Mouse (Mus musculus): Measurements from ENCODE around the gene Usp8. TPM values are rescaled to one million over a fixed set of nuclear protein-coding genes. Genes with fewer than 3 reads are reported as not detected.

Usp8 gene
- polyA plus RNA-seq, 1 experiment from 2014 or later, result 41.5 TPM

DNA sequence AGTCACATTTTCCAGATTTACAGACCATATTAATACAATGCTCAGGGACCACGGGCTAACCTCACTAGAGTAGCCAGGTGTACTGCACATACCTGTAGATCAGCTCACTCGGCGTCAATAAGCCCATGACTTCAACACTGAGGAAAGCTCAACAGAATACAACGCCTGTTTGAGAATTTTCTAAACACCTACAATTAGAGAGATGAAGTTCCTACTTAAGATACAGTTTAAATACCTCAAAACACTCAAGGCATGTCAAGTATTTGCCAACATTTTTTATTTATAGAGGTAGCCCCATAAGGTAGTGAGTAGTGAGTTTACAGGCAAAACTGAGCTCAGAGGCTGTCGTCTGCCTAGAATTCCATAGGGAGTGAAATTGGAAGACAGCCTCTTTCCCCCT lies 36.3 kb downstream of the Usp8 start:
- Histone ChIP-seq H3K9ac (no peak overlapping the region), H3K4me1 (no peaks in the 10 kb centered on the region), H3K27ac (replicated peaks) (no peak overlapping the region), H3K9me3 (replicated peaks) (no peaks in the 10 kb centered on the region), H3K4me2 (replicated peaks) (no peak overlapping the region), H3K4me3 (replicated peaks) (no peak overlapping the region), H3K36me3 (peaks cover 50% of the 10 kb centered on the region), H3K27me3 (no peaks in the 10 kb centered on the region)
- no peak for ATAC-seq (ENCODE audit: insufficient number of reproducible peaks, low FRiP score, low TSS enrichment, low read depth)
- 79% methylated on average over 5 of the region's 5 CpGs for WGBS

DNA sequence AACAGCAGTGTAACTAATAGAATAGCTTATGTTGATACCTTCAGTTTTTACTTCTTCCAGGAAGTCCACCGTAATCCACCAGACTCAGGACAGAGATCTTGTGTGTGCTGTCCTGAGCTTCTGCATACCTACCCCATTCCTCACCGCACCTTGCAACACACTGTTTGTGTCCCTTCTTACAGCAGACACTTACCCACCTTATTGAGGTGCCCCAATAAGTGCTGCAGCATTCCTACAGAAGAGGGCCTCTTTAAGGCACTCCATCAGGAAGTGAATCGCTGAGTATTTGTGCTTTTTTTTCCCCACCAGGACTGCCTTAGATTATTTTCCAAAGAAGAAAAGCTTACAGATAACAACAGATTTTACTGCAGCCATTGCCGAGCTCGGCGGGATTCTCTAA lies 48.5 kb downstream of the Usp8 start:
- H3K4me1 ChIP-seq, result no peaks in the 10 kb centered on the region
- ATAC-seq (ENCODE audit: insufficient number of reproducible peaks, low FRiP score, low TSS enrichment, low read depth), result no peak
- H3K9ac ChIP-seq, result no peak overlapping the region
- no peaks in the 10 kb centered on the region for H3K27me3 ChIP-seq
- no peak overlapping the region for H3K27ac ChIP-seq (replicated peaks)
- H3K9me3 ChIP-seq (replicated peaks), result no peaks in the 10 kb centered on the region
- no peak overlapping the region for H3K4me2 ChIP-seq (replicated peaks)
- H3K36me3 ChIP-seq, result peaks cover 87% of the 10 kb centered on the region
- H3K4me3 ChIP-seq (replicated peaks), result no peak overlapping the region
- WGBS, result 93% methylated on average over 6 of the region's 6 CpGs

DNA sequence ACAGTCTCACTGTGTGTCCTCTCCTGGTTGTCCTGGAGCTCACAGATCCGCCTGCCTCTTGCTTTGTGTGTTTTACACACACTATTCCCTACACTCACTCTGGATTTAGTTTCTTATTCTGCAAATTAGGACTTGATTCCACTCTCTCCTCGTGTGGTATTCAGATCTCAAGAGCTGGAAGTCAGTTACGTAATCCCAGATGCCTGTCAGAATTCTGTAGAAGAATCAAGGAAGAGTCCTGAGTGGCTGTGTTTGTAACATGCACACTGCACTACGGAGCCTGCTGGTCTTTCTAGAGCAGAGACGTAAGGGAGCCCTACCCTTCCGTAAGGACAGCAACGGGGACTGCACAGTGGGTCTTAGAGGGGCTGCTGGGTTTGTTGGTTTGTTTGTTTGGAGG lies 52.2 kb downstream of the Usp8 start:
- ATAC-seq (ENCODE audit: insufficient number of reproducible peaks, low FRiP score, low TSS enrichment, low read depth), result no peak
- no peaks in the 10 kb centered on the region for H3K4me1 ChIP-seq
- H3K4me2 ChIP-seq (replicated peaks), result no peak overlapping the region
- H3K27ac ChIP-seq (replicated peaks), result no peak overlapping the region
- WGBS, result 88% methylated on average over 7 of the region's 7 CpGs
- H3K9me3 ChIP-seq (replicated peaks), result no peaks in the 10 kb centered on the region
- H3K27me3 ChIP-seq, result no peaks in the 10 kb centered on the region
- H3K36me3 ChIP-seq, result peaks cover 82% of the 10 kb centered on the region
- no peak overlapping the region for H3K4me3 ChIP-seq (replicated peaks)
- no peak overlapping the region for H3K9ac ChIP-seq

DNA sequence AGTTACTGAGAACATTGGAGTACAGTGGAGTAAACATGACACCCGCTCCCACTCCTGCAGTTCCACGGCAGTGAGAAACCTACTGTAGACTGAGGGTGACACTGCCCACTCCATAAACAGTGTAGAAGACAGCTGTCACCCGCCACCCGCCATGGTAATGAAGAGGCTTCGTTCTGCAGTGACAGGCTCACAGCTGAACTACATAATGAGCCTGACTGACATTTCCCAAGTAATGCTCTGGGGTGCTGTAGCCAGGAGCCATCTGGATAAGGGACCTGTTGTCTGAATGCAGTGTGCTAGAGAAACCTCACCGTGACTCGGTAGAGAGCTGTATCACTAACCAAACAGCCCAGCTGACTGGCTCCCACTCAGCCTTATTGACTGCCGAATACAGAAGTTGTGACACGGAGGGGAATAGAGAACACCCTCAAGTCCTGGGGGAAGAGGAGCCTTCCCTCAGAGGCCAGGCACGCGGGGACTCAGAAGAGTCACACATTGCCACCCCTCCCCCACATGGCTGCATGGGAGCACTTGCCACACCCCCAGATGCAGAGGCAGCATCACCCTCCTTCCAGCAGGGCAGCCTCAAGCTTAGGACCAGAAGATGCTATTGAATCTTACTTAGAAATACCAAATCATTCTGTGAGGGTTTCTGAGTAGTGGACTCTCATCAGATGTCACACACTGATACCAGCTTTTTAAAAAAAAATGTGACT lies 58.9 kb downstream of the Usp8 start:
- WGBS, result 40% methylated on average over 11 of the region's 11 CpGs

DNA sequence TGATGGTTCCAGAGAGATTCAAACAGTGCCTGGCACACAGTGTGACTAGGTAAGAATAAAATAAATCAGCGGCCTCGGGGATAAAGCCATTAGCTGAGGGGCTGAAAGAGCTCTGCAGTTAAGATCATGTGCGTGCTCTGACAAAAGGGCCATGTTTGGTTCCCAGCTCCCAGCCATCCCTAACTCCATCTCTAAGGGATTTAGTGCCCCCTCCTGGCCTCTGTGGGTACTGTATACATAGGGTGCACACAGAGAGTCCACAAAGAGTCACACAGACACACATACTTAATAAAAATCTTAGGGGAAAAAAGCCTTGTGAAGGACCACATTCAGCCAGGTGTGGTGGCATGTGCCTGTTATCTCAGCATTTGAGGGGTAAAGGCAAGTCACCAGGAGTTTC lies 60.5 kb downstream of the Usp8 start:
- no peak for ATAC-seq (ENCODE audit: insufficient number of reproducible peaks, low FRiP score, low TSS enrichment, low read depth)
- no peaks in the 10 kb centered on the region for H3K27me3 ChIP-seq
- no peak overlapping the region for H3K27ac ChIP-seq (replicated peaks)
- H3K9ac ChIP-seq, result no peak overlapping the region
- no peaks in the 10 kb centered on the region for H3K9me3 ChIP-seq (replicated peaks)
- no peak overlapping the region for H3K4me2 ChIP-seq (replicated peaks)
- no peaks in the 10 kb centered on the region for H3K4me1 ChIP-seq
- H3K36me3 ChIP-seq, result peaks cover 9% of the 10 kb centered on the region; the same call in 1 of the 2 replicates
- no peak overlapping the region for H3K4me3 ChIP-seq (replicated peaks)
- 92% methylated on average over 3 of the region's 3 CpGs for WGBS

More for the DNA sequence above, 58.9 kb downstream of the Usp8 start:
- Histone ChIP-seq H3K27me3 (no peaks in the 10 kb centered on the region), H3K4me3 (replicated peaks) (no peak overlapping the region), H3K36me3 (peaks cover 25% of the 10 kb centered on the region), H3K27ac (replicated peaks) (no peak overlapping the region), H3K4me1 (no peaks in the 10 kb centered on the region), H3K4me2 (replicated peaks) (no peak overlapping the region), H3K9ac (no peak overlapping the region), H3K9me3 (replicated peaks) (no peaks in the 10 kb centered on the region)
- no peak for ATAC-seq (ENCODE audit: insufficient number of reproducible peaks, low FRiP score, low TSS enrichment, low read depth)

DNA sequence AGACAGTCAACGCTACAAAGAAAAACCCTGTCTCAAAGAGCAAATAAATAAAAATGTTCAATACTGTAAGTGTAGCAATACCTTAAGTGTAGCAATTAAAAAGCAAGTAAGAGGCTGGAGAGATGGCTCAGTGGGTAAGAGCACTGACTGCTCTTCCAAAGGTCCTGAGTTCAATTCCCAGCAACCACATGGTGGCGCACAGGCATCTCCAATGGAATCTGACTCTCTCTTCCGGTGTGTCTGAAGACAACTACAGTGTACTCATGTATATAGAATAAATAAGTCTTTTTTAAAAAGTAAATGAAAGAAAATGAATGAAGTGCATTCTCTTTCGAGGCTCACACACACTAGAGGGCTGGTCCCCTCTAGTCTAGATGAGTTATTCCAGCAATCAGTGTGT lies 61.1 kb downstream of the Usp8 start:
- Histone ChIP-seq H3K27me3 (no peaks in the 10 kb centered on the region), H3K4me3 (replicated peaks) (no peak overlapping the region), H3K27ac (replicated peaks) (no peak overlapping the region), H3K4me2 (replicated peaks) (no peak overlapping the region), H3K4me1 (no peaks in the 10 kb centered on the region), H3K9ac (no peak overlapping the region), H3K36me3 (0 out of 2 replicates have a peak, but pooled peaks cover 5% of the 10 kb centered on the region), H3K9me3 (replicated peaks) (no peaks in the 10 kb centered on the region)
- ATAC-seq (ENCODE audit: insufficient number of reproducible peaks, low FRiP score, low TSS enrichment, low read depth), result no peak
- WGBS, result 76% methylated on average over 4 of the region's 4 CpGs

DNA sequence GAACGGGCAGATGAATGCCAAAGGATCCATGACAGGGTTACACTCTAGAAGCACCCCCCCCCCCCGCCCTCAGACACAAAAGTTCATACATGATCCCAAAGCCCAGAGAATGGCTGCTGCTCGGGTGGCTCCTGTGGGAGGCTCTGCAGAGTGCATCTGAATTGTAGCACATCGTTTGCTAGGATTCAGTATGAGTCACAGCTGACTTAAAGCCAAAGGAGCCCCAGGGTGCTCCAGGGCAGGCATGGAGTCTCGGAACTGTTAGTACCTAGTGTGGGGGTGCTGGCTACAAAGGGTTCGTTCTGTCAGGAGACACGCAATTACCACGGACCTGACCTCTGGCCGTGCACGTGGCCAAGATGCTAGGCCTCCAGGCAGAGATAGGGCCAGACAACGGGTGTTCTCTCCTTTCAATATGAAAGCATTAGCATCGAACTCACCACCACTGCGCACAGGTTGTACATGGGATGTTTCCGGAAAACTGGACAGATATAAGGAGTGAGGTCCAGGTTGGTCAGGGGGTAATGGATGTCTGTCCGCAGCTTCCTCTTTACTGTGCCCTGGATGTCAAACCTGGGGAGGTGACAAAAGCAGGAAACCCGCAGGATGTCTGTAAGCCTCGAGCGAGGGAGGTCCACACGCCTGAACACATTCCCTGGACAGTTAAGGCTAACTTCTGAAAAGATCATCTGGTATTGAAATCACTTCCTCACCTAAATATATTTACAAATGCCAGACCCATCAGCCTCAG lies 62.5 kb downstream of the Usp8 start:
- Histone ChIP-seq H3K27me3 (no peaks in the 10 kb centered on the region), H3K4me2 (replicated peaks) (no peak overlapping the region), H3K4me3 (replicated peaks) (no peak overlapping the region), H3K9ac (no peak overlapping the region), H3K27ac (replicated peaks) (no peak overlapping the region), H3K9me3 (replicated peaks) (no peaks in the 10 kb centered on the region), H3K36me3 (0 out of 2 replicates have a peak, but pooled peaks cover 1% of the 10 kb centered on the region), H3K4me1 (no peaks in the 10 kb centered on the region)
- WGBS, result 61% methylated on average over 19 of the region's 19 CpGs
- no peak for ATAC-seq (ENCODE audit: insufficient number of reproducible peaks, low FRiP score, low TSS enrichment, low read depth)

DNA sequence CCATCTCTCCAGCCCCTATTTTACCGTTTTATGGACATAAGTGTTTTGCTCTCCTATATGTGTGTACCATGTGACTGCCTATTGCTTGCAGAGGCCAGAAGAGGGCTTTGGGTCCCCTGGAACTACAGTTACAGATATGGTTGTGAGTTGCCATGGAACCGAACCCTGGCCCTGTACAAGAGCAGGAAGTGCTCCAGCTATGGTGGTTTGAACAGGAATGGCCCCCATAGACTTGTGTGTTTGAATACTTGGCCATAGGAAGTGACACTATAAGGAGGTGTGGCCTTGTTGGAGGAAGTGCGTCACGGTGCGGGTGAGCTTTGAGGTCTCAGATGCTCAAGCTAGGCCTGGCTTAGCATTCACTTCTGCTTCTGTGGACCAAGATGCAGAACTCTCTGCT lies 65.1 kb downstream of the Usp8 start:
- no peak for ATAC-seq (ENCODE audit: insufficient number of reproducible peaks, low FRiP score, low TSS enrichment, low read depth)
- no peak overlapping the region for H3K4me2 ChIP-seq (replicated peaks)
- no peaks in the 10 kb centered on the region for H3K9me3 ChIP-seq (replicated peaks)
- H3K9ac ChIP-seq, result no peak overlapping the region
- WGBS, result 86% methylated on average over 5 of the region's 5 CpGs
- no peak overlapping the region for H3K4me3 ChIP-seq (replicated peaks)
- H3K27ac ChIP-seq (replicated peaks), result no peak overlapping the region
- H3K4me1 ChIP-seq, result no peaks in the 10 kb centered on the region
- H3K27me3 ChIP-seq, result no peaks in the 10 kb centered on the region
- no peaks in the 10 kb centered on the region for H3K36me3 ChIP-seq

DNA sequence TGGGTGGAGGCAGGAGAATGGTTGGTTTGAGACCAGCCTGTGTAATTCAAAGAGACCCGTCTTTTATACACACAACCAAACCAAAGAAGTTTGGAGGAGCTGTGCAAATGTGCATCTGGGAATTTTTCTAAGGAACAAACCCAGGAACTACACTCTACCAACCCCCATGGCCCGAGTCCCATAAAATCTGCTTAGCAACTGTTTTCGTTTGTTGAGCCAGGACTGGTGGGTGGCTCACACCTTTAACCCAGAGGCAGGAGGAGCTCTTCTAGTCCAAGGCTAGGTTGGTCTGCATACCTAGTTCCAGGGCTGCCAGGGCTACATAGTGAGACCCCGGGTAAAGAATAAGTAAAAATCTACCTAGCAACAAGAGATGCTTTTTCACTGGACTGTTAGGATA lies 68.8 kb downstream of the Usp8 start:
- Histone ChIP-seq H3K9ac (no peak overlapping the region), H3K27ac (replicated peaks) (no peak overlapping the region), H3K36me3 (no peaks in the 10 kb centered on the region), H3K4me2 (replicated peaks) (no peak overlapping the region), H3K4me3 (replicated peaks) (no peak overlapping the region), H3K9me3 (replicated peaks) (no peaks in the 10 kb centered on the region), H3K27me3 (no peaks in the 10 kb centered on the region), H3K4me1 (no peaks in the 10 kb centered on the region)
- WGBS, result 62% methylated on average over 4 of the region's 4 CpGs
- ATAC-seq (ENCODE audit: insufficient number of reproducible peaks, low FRiP score, low TSS enrichment, low read depth), result no peak

DNA sequence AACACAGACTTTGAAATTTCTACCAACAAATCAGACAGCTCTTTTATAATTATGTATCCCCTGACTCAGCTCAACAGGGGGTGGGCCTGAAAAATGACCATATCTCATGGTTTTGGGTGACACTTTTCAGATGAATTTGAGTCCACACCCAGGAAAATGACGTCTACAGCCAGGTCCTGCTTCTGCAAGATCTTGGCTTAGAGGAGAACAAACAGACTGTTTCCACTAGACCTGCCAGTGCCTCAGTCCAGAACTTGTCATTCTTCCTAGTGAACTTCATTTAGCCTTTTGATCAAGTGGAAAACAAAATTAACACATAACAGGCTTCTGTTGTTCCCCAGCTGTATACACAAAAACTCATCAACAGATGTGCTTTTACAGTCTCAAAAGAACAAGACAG lies 69.3 kb downstream of the Usp8 start:
- no peak overlapping the region for H3K27ac ChIP-seq (replicated peaks)
- no peak overlapping the region for H3K4me2 ChIP-seq (replicated peaks)
- H3K4me3 ChIP-seq (replicated peaks), result no peak overlapping the region
- no peaks in the 10 kb centered on the region for H3K27me3 ChIP-seq
- H3K4me1 ChIP-seq, result no peaks in the 10 kb centered on the region
- no peak overlapping the region for H3K9ac ChIP-seq
- H3K36me3 ChIP-seq, result no peaks in the 10 kb centered on the region
- ATAC-seq (ENCODE audit: insufficient number of reproducible peaks, low FRiP score, low TSS enrichment, low read depth), result no peak
- WGBS, result 44% methylated on average over 1 of the region's 1 CpGs
- H3K9me3 ChIP-seq (replicated peaks), result no peaks in the 10 kb centered on the region

DNA sequence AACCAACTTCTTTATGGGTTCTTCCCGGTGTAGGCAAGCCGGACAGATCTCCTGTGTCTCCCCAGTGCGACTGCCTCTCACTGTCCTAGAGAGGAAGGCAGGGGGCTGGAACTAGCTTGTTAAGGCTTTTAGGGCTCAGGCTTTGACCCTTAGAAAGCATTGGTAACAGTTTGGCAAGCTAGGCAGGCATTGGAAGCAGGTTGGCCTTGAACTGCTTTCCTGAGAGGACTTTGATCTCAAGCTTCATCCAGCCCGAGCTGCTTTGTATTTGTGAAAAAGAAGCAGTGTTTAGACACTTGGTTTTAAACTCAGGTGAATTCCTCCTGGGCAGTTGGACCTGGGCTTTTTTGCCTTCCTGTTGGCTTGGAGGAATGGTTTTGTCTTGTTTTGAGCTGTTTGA lies 71.7 kb downstream of the Usp8 start:
- H3K4me1 ChIP-seq, result no peaks in the 10 kb centered on the region
- no peak overlapping the region for H3K4me2 ChIP-seq (replicated peaks)
- no peak overlapping the region for H3K27ac ChIP-seq (replicated peaks)
- no peak overlapping the region for H3K9ac ChIP-seq
- H3K4me3 ChIP-seq (replicated peaks), result no peak overlapping the region
- no peaks in the 10 kb centered on the region for H3K27me3 ChIP-seq
- ATAC-seq (ENCODE audit: insufficient number of reproducible peaks, low FRiP score, low TSS enrichment, low read depth), result no peak
- H3K36me3 ChIP-seq, result no peaks in the 10 kb centered on the region
- no peaks in the 10 kb centered on the region for H3K9me3 ChIP-seq (replicated peaks)
- WGBS, result 82% methylated on average over 4 of the region's 4 CpGs

DNA sequence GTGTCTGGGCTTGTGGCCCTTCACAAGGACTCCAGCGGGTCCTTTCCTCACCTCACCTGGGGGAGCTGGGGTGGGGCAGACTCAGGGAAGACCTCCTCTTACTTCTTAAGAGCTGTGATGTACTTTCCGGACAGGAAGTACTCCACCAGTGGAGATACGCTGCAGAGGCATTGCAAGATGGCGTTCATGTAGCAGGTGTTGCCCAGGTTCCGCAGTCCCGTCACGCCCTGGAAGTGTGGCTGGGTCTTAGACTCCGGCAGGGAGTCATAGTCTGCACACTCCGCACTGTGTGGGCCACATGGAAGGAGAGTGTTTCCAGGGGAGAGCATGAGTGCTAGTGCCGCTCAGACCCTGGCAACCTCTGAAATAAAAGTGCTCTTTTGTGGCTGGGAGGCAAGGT lies 73.2 kb downstream of the Usp8 start:
- no peak; the same call in 1 of the 2 replicates for ATAC-seq (ENCODE audit: insufficient number of reproducible peaks, low FRiP score, low TSS enrichment, low read depth)
- no peak overlapping the region for H3K27ac ChIP-seq (replicated peaks)
- no peaks in the 10 kb centered on the region for H3K36me3 ChIP-seq
- H3K27me3 ChIP-seq, result no peaks in the 10 kb centered on the region
- no peak overlapping the region for H3K9ac ChIP-seq
- H3K9me3 ChIP-seq (replicated peaks), result no peaks in the 10 kb centered on the region
- H3K4me2 ChIP-seq (replicated peaks), result no peak overlapping the region
- no peak overlapping the region for H3K4me3 ChIP-seq (replicated peaks)
- H3K4me1 ChIP-seq, result no peaks in the 10 kb centered on the region
- 86% methylated on average over 10 of the region's 10 CpGs for WGBS

Measured in embryonic facial prominence, embryonic 15.5 days (tissue).